Mouse (Mus musculus) spleen, postnatal 10 days (tissue): ENCODE results near the gene Hmga1.

Source experiments
- DNase-seq, 2 experiments: peaks; one replicate each; pipeline ENCODE4 v3.0.0; 2021 to 2022; ENCODE audit warnings: low spot score in 2 of 2

Hmga1 gene

DNA sequence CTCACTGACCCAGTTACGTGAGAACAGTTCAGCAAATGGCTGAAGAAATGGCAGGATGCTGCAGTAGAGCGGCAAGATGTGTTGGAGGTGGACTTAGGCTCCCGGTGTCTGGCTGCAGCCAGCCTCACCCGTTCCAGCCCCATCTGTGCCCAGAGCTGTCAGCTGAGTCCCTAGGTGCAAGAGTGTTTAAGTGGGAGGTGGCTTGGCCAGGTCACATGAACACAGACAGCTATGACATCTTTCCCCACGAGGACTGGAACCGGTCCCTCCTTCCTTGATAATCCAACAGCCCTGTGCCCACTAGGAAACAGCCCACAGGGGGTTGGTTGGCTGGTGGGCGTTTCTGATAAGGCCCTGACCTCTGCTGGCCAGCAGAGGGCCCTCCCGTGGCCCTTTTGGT lies 28.3 kb upstream of the Hmga1 start:
- DNase-seq: no peak

DNA sequence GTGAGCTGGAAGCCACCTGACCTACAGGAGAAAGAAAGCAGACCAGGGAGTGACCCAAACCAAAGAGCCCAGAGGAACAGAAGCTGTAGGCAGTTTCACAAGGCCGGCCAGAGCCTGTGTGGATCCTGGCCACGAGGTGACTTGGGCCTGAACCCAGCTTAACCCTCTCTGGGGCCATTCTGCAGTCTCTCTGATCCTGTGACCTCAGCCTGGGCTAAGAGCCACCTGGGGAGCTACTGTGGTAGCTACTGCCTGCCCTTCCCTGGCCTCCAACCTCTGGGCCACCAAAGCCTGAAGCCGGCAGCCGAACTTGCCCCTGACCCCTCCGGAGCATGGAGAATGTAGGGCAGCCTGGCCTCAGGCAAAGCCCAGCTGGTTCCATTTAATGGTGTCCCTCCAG lies 27.5 kb upstream of the Hmga1 start:
- DNase-seq: no peak

DNA sequence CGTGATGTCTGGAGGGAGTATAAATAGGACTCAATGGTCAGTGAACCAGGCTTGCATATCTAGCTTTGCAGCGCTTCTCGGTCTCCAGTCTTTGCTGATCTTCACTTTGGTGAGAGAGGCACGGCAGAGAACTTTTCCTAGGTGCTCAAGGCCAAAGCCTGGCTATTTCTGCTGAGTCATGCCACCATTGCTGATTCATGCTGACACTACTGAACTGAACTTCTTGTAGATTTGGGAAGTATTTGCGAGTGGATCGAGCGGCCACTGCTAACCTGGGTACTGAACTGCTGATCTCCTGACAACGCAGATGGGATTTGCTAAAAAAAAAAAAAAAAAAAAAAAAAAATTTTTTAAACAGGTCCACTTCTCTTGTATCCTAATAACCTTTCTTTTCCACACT lies 24.2 kb upstream of the Hmga1 start:
- DNase-seq: no peak

GRCm38 (mm10) chr17:27533354-27533753 lies 22.9 kb upstream of the Hmga1 start:
- DNase-seq: no peak

- DNase-seq: peak; percentile 91 to 92
These were observed 21.6 kb upstream of the Hmga1 start for GRCm38 (mm10) chr17:27534718-27535117.

DNA sequence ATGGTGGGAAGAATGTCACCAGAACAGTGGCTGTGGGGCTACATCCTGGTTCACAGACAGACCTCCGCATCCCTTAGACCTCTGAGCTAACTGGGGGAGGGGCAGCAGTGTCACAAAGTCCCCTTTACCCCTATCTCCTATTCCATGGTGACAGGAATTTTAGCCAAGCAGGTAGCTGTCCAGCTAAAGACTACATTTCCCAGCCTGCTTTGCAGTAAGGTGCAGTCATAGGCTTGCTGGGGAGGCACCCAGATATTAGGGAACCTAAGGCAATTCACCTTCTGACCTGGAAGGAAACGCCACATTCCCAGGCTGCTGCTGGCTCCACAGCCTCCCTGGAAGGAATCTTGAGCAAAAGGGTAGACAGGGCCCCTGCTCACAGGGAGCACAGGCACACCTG lies 15.0 kb upstream of the Hmga1 start:
- no peak for DNase-seq

DNA sequence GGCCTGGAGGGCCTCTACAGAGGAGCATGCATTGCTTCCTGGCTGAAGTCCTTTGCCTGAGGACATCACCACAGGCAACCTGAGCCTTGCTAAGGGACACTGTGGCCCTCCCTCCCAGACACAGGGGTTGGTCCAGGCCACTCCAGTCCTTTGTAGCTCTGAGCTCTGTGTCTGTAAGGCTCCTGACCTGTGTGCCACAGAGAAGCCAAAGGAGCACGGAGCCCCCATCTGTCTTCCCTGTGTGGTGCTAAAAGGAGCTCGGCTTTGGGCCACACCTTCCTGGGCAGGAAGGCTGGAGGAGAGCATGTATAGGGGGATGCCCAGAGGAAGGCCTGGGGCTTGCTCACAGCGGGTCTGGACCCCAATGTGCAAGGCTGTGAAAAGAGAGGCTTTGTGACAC lies 14.3 kb upstream of the Hmga1 start:
- DNase-seq: no peak

DNA sequence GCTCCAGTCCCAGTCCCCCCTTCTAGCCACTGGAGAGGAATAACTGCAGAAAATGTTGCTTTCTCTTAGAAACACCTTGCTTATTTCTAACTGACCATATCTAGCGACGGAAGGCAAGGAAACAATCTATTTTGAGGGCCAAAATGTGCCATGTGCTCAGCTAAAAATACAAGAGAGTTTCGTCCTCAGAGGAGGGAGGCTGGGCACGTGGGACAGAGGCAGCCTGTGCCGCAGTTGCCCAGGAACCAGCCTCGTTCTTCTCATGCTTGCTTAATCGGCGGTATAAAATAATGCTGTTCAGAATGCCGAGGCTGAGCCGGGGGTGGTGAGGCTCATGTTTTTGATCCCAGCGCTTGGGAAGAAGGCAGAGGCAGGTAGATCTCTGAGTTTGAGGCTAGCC lies 11.7 kb upstream of the Hmga1 start:
- DNase-seq: no peak

- no peak for DNase-seq
These were observed 10.3 kb upstream of the Hmga1 start for GRCm38 (mm10) chr17:27545991-27546390.

- DNase-seq: no peak
These were observed 9.7 kb upstream of the Hmga1 start for GRCm38 (mm10) chr17:27546574-27547085.

GRCm38 (mm10) chr17:27547253-27547868 lies 8.9 kb upstream of the Hmga1 start:
- no peak for DNase-seq

DNA sequence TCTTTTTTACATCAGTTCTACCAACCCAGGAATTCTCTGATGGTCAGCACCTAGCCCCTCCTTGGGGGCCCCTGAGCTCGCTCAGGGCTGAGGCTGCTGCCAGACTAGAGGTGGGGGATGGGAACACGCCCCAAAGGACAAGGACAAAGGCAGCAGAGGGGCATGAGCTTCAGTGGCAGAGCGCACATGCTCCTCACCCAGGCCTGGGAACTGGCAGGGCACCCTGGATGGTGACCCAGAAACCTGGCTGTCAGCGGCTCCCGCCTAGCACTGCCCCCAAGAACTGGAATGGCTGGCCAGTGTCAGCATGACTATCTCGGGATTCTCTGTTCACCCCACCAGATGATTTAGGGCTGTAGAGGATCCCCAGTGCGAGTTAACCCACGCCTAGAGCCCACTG lies 7.1 kb upstream of the Hmga1 start:
- no peak for DNase-seq

DNA sequence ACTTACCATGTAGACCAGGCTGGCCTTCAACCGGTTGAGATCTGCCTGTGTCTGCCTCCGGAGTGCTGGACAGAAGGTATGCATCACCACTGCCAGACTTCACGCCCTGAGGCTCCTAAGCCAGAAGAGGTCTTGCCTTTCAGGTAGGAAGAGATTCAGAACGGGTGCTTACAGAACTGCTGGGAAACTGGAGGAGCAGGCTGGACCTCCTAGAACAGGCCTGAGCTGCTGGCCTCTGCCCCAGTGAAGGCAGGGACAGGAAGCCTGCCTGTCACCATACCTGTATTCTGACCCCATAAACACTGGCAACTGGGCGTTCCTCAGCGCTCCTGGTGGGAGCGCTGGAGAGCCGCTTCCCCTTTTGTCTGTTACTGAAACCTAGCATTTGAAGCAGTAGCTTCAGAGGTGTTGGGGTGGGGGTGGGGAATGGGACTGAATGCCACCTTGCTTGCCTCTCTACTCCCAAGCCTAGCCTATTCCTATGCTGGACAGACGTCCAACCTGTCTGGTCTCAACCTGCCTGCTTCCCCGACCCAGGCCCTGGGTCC lies 4.8 kb upstream of the Hmga1 start:
- DNase-seq: peak in 1 of 2 experiments; percentile 46

GRCm38 (mm10) chr17:27552215-27553201 lies 3.8 kb upstream of the Hmga1 start:
- no peak for DNase-seq

- DNase-seq: no peak
These were observed 2.0 kb upstream of the Hmga1 start for GRCm38 (mm10) chr17:27554062-27554960.

- DNase-seq: peak; percentile 61 to 79
These were observed 1.2 kb upstream of the Hmga1 start for GRCm38 (mm10) chr17:27555075-27555511.

DNA sequence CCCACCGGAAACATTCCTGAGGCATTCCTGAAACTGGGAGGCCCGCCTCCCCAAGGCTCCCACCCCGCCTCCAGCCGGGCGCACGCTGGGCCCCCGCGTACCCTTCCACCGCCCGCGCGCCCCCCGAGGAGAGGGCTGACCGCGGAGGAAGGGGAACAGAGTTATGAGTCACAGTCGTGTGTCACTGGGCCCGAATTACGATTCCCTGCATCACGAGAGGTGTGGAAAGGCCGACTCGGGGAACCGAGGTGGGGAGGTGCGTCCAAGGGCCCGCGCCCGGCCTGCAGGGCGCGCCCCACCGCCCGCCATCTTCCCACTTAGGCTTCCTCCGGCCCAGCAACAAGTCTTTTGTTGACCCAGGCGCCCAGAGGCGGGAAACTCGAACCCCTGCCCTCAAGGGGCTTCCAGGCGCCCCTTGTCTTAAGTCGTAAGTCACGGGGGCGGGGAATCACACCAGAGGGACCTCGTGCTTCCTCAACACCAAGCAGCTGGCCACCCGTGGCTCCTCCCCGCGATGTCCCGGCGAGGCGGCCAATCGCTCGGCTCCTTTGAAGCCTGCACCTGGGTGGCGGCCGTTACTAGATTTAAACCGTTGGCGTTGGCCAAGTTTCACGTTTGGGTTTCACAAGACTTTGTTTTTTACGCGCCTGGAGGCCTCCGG lies 655 bp upstream of the Hmga1 start:
- peak; percentile 77 to 89 for DNase-seq

- DNase-seq: peak; percentile 61 to 78
These were observed 1.1 kb downstream of the Hmga1 start for GRCm38 (mm10) chr17:27557181-27557926.

DNA sequence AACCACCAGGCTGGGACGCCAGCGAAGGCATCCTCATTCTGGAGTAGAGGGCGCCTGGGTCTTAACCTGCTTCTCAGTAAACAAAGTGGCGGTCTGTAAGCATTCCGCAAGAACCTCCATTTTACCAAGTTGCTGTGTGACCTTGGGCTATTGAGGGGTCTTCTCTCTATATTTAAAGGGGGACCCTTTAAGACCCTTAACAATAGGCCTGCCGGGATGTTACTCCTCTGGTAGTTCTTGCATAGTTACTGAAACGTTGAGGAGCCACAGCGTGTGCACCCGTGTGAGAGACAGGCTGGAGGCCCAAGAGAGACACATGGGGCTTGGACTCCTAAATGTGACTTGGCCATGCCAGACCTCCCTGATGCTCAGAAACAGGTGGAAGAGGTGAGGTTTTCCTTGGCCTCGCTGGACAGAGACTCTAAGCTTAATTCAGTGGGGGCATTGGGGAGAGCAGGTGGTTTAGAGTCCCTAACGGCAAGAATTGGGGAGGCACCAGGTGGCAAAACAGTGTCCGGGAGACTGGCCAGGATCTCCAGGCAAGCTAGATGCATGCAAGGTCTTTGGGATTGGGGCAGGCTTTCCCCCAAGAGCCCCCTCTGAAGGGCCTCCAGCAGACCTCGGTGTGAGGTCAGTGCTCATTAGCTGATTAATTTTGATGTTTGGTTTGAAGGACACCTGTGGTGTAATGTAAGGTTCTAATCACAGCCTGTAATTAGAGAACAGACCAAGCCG lies 1.8 kb downstream of the Hmga1 start:
- DNase-seq: no peak
